Mouse (Mus musculus): Measurements from ENCODE around the gene Smcr8.

Gene Smcr8

GRCm38 (mm10) chr11:60776829-60777740 is at the start of gene Smcr8, which contains the start of gene Top3a:
Gene Smcr8 (plus strand): TSS chr11:60777524.
Gene Top3a (minus strand): TSS chr11:60777365.
- peak; percentile 76 to 87 for DNase-seq (ENCODE audit: low spot score in 2 of 2)

DNA sequence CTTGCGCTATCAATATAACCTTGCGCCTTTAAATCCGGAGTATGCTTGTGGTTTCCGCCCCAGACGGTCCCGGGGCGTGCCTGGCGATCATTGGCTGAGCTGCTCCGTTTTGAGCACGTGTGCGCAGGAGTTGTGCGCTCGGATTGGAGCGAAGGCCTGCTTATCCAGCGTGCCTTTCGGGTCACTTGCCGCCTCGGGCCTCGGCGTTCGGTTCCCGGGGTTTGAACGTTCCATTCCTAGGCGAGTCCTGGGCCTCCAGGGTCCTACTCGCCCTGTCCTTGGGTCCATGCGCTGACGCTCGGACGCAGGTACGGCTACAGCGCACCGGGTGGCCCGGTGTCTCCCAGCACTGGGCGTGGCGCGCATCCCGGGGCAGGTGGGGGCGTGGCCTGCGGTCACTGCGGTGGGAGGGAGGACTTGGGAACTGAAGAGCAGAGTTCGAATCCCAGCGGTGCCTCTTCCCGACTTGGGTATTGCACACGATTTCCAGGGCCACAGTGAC is 49.0 kb upstream of the Smcr8 start, which contains the start of gene Mief2:
TSS of gene Mief2 (plus strand) at position 139 of the 502 bp plus-strand sequence.
- DNase-seq (ENCODE audit: low spot score in 2 of 2) = peak; percentile 90 to 92

GRCm38 (mm10) chr11:60729217-60729641 is 48.1 kb upstream of the Smcr8 start:
- DNase-seq (ENCODE audit: low spot score in 2 of 2) = no peak

DNA sequence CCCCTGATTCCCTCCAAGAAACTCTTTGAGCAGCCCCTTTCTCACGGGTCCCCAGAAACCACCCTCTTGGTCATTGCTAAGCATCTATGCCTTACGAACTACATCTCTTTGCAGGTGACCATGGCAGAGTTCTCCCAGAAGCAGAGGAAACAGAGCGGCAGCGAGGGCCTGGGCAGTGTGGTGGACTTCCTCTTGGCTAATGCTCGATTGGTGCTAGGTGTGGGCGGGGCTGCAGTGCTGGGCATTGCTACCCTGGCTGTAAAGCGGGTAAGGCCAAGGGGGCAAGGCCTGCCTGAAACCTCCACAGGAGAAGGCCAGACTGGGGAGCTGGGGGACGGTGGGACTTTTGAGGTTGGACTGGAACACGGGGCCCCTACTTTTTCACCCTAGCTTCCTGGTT is 47.2 kb upstream of the Smcr8 start:
- peak in 1 of 2 experiments; percentile 67 for DNase-seq (ENCODE audit: low spot score in 2 of 2)

GRCm38 (mm10) chr11:60731251-60731650 is 46.1 kb upstream of the Smcr8 start:
- DNase-seq (ENCODE audit: low spot score in 2 of 2) = no peak

DNA sequence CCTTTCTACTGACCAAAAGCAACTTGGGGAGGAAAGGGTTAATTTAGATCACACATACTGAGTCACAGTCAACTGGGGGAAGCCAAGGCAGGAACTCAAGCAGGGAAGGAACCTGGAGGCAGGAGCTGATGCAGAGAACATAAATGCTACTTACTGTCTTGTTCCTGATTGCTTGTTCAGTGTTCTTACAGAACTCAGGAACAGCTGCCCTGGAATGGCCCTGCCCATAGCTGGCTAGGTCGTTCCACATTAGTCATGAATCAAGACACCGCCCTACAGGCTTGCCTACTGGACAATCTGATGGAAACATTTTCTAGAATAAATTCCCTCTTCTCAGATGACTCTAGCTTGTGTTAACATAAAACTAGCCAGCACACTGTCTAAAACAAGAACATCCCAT is 43.1 kb upstream of the Smcr8 start:
- DNase-seq (ENCODE audit: low spot score in 2 of 2) = no peak

DNA sequence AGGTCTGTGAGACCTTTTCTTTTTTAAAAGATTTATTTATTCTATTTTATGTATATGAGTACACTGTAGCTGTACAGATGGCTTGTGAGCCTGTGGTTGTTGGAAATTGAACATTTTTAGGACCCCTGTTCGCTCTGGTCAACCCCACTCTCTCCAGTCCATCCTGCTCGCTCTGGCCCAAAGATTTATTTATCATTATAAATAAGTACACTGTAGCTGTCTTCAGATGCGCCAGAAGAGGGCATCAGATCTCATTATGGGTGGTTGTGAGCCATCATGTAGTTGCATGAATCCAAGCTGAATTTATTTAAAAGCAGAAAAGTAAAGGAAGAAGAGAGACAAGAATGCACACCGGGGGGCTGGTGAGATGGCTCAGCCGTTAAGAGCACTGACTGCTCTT is 42.1 kb upstream of the Smcr8 start:
- DNase-seq (ENCODE audit: low spot score in 2 of 2) = no peak

DNA sequence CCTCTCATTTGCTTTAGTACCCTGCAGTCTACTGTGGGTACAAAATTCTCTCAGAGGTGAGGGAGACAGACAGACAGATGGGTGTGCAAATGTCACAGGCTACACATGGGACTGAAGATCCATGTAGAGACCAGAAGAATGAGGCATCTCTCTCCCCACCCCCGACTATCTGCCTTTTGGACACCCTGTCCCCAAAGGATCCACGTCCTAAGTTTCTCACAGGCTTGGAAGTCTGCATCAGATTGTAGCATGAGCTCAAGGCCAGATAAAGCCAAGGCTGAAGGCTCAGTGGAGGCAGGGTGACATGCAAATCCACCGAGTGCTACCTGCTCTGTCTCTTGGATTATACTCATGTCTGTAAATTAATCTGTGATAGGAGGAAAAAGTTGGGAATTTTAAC is 40.8 kb upstream of the Smcr8 start:
- no peak for DNase-seq (ENCODE audit: low spot score in 2 of 2)

- DNase-seq (ENCODE audit: low spot score in 2 of 2) = no peak
Measured at GRCm38 (mm10) chr11:60737450-60737849, 39.9 kb upstream of the Smcr8 start.

- no peak for DNase-seq (ENCODE audit: low spot score in 2 of 2)
Measured at GRCm38 (mm10) chr11:60740321-60740720, 37.0 kb upstream of the Smcr8 start.

DNA sequence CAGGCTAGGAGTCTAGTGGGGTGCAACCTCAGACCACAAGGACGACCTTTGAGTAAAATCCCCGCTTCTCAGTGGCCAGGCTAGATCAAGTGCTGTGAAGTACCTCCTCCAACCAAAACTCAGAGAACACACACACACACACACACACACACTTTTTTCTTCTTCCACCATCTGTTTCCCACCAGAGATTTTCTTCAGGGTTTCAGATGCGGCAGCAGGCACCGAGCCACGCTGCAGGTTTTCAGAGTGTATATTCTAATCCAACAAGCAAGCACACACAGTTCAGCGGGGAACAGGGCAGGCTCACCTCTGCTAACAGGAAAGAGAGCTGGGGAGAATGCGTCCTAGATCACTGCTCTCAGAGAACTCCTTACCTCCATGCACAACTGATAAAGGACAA is 21.8 kb upstream of the Smcr8 start:
- DNase-seq (ENCODE audit: low spot score in 2 of 2) = no peak

- no peak for DNase-seq (ENCODE audit: low spot score in 2 of 2)
Measured at GRCm38 (mm10) chr11:60761681-60762080, 15.6 kb upstream of the Smcr8 start.

DNA sequence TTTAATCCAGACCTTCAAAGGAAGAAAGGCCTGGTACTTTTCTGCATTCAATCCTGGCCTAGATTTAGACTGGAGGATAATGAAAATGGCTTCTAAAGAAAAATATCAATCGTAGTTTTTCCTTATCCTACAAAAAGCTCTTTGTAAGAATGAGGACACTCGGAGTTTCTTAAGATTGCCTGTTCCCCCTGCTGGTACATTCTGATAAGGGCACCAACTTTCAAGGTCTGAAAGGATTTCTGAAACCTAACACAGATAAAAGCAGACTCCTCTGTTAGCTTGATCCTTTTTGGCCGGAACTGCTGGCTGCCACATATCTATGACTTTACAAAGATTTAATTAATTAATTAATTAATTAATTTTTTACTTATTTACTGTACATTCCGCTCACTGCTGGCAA is 10.4 kb upstream of the Smcr8 start:
- DNase-seq (ENCODE audit: low spot score in 2 of 2) = no peak

- no peak for DNase-seq (ENCODE audit: low spot score in 2 of 2)
Measured at GRCm38 (mm10) chr11:60769322-60769721, 8.0 kb upstream of the Smcr8 start.

DNA sequence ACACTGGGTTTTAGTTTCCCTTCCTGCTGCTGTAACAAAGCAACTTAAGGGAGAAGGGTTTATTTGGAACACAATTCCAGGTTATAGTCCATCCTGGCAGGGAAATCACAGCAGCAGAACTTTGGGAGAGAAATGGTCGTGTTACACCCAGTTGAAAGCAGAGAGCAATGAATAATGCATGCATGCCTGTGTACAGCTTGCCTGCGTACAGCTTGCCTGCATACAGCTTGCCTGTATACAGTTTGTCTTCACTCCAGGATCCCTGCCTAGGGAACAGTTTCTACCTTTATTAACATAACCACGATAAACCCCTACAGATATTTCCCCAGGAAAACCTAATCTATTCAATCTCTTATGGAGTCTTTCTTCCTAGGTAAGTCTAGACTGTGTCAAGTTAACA is 6.5 kb upstream of the Smcr8 start:
- no peak for DNase-seq (ENCODE audit: low spot score in 2 of 2)

- DNase-seq (ENCODE audit: low spot score in 2 of 2) = no peak
Measured at GRCm38 (mm10) chr11:60772161-60772560, 5.2 kb upstream of the Smcr8 start.

- no peak for DNase-seq (ENCODE audit: low spot score in 2 of 2)
Measured at GRCm38 (mm10) chr11:60774158-60774689, 3.1 kb upstream of the Smcr8 start.

GRCm38 (mm10) chr11:60774841-60775240 is 2.5 kb upstream of the Smcr8 start:
- DNase-seq (ENCODE audit: low spot score in 2 of 2) = no peak

DNA sequence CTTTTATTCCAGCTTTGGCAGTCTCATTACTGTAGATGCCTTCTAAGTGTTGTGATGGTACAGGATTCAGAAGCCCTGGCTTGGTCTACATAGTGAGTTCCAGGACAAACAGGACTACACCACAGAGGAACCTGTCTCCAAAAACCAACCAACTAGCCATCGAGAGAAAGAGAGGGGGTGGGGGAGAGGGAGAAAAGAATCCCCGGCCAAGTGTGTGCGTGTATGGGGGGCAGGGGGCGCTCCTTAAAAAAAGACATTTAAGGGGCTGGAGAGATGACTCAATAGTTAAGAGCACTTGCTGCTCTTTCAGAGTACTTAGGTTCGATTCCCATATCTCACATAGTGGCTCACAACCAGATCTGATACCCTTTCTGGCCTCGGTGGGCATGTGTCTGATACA is 1.7 kb upstream of the Smcr8 start:
- DNase-seq (ENCODE audit: low spot score in 2 of 2) = no peak

GRCm38 (mm10) chr11:60776107-60776828 is 1.1 kb upstream of the Smcr8 start:
- DNase-seq (ENCODE audit: low spot score in 2 of 2) = no peak

- DNase-seq (ENCODE audit: low spot score in 2 of 2) = no peak
Measured at GRCm38 (mm10) chr11:60777801-60778370, 562 bp downstream of the Smcr8 start.

DNA sequence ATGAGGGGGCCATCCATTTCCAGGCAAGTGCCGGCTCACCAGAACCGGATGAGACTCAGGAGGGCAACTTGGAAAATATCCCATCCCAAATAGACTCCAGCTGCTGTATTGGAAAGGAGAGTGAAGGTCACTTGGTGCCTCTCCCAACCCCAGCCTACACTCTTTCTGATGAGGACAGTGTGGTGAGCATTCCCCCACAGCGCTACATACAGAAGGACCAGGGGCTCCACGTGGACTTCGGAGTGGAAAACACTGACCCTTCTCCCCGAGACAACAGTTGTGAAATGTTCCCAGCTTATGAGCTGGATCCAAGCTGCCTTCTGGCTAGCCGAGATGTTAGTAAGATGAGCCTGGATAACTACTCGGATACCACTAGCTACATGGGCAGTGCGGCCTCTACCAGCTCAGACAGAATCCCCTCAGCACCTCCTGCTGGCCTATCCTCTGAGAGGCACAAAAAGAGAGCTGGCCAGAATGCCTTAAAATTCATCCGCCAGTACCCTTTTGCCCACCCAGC is 2.4 kb downstream of the Smcr8 start:
- no peak for DNase-seq (ENCODE audit: low spot score in 2 of 2)

All from spleen, postnatal 4 days (tissue).